Mouse (Mus musculus) lung, embryonic 16.5 days (tissue): Measurements from ENCODE around the gene Myof. TPM values are rescaled to one million over a fixed set of nuclear protein-coding genes. Genes with fewer than 3 reads are reported as not detected.

Experiments
- ATAC-seq: fragments of 200-750 bp; cut with Nextera tagmentation; 2 replicates; pipeline ENCODE4 v1.8.0; 2017; ENCODE audit warnings: low read depth, mild to moderate bottlenecking, moderate library complexity
- H3K27ac ChIP-seq: fragments of 300-500 bp; sonication (generic); 2 replicates; pipeline ENCODE4 v1.5.1; 2014; ENCODE audit warnings: mild to moderate bottlenecking, control low read depth, low read length
- H3K27me3 ChIP-seq: fragments of 300-500 bp; sonication (generic); 2 replicates; pipeline ENCODE4 v1.6.1; 2014; ENCODE audit warnings: low read depth, low read length, mixed read lengths; ENCODE audit not compliant: control insufficient read depth, insufficient read depth
- H3K36me3 ChIP-seq: fragments of 300-500 bp; sonication (generic); 2 replicates; pipeline ENCODE4 v1.6.1; 2014; ENCODE audit warnings: low read length; ENCODE audit not compliant: control insufficient read depth, insufficient read depth
- H3K4me1 ChIP-seq: fragments of 300-500 bp; sonication (generic); replicated peaks from 2 replicates; pipeline ENCODE4 v1.6.1; 2014; ENCODE audit warnings: low read length, mixed read lengths; ENCODE audit not compliant: control insufficient read depth, insufficient read depth
- H3K4me2 ChIP-seq: fragments of 300-500 bp; sonication (generic); 2 replicates; pipeline ENCODE4 v1.6.1; 2014; ENCODE audit warnings: low read depth, low read length, control low read depth
- H3K4me3 ChIP-seq: fragments of 300-500 bp; sonication (generic); 2 replicates; pipeline ENCODE4 v1.5.1; 2014; ENCODE audit warnings: mild to moderate bottlenecking, low read length, control low read depth
- H3K9ac ChIP-seq: fragments of 300-500 bp; sonication (generic); 2 replicates; pipeline ENCODE4 v1.6.1; 2014; ENCODE audit warnings: low read length, control low read depth
- H3K9me3 ChIP-seq: fragments of 300-500 bp; sonication (generic); 2 replicates; pipeline ENCODE4 v1.6.1; 2016; ENCODE audit warnings: low read length; ENCODE audit not compliant: control insufficient read depth
- WGBS: fragments of 180-500 bp; shearing (Covaris S2); extraction: QIAGEN DNeasy Blood & Tissue Kit; methylation state at CpG from one replicate; pipeline ENCODE4 v1.1.7; 2014; 5-methylcytosine and 5-hydroxymethylcytosine counted together
- polyA plus RNA-seq: library from polyadenylated mRNA; unstranded; fragments of >200 nt; fragmentation: Nextera tagmentation; extraction: Ambion mirVana; gene quantifications from 2 replicates; pipeline ENCODE4 v1.2.1, GENCODE M21; 2015

The Myof gene
- polyA plus RNA-seq, 1 experiment from 2014 or later, result 32.3 TPM

DNA sequence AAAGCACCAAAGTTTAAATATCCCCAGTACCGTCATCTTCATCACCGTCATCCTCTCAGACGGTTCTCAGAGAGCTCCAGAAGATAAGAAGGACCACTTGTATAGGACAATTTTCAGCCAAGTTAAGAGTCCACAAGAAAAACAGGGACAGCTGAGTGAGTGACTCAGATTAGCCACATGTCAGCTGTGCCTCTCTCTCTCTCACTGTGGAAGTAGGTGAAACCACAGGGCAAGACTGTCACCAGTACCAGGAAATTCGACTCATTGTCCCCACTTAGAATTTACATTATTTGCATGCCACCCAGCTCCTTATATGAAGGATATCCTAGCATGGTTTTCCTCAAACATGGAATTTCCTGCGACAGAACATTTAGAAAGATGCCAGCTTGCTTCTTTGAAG lies 88.6 kb downstream of the Myof start:
- Histone ChIP-seq H3K9ac (no peak overlapping the region), H3K36me3 (peaks cover 12% of the 10 kb centered on the region)
- no peak for ATAC-seq

DNA sequence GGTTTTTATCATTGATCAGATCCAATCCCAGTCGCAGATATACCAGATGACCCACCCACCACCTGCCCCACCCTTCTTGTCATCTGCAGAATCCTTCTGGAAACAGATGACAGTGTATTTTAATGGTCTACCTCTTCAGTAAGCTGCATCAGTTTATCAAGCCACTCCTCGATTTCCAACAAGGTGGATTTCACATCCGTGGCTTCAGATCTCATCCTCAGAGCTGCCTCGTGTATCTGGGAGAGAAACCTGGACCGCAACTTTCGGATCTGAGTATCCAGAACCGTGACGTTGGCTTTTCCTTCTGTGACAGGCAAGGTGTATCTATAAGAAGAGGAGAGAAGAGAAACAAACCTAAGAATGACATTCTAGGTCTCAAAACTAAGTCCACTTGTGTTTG lies 89.1 kb downstream of the Myof start:
- no peak overlapping the region for H3K9ac ChIP-seq
- no peaks in the 10 kb centered on the region for H3K9me3 ChIP-seq
- no peaks in the 10 kb centered on the region for H3K27me3 ChIP-seq
- peaks cover 8% of the 10 kb centered on the region for H3K36me3 ChIP-seq
- ATAC-seq, result no peak
- H3K4me3 ChIP-seq, result no peak overlapping the region
- peaks cover 7% of the 10 kb centered on the region; the same call in 1 of the 2 replicates for H3K4me1 ChIP-seq
- H3K4me2 ChIP-seq, result no peak overlapping the region
- WGBS, result 84% methylated on average over 8 of the region's 8 CpGs
- H3K27ac ChIP-seq, result no peak overlapping the region

More for the DNA sequence above, 88.6 kb downstream of the Myof start:
- H3K4me1 ChIP-seq, result peaks cover 7% of the 10 kb centered on the region; the same call in 1 of the 2 replicates
- H3K27me3 ChIP-seq, result no peaks in the 10 kb centered on the region
- no peak overlapping the region for H3K27ac ChIP-seq
- 70% methylated on average over 5 of the region's 5 CpGs for WGBS
- no peak overlapping the region for H3K4me2 ChIP-seq
- no peaks in the 10 kb centered on the region for H3K9me3 ChIP-seq
- no peak overlapping the region for H3K4me3 ChIP-seq

DNA sequence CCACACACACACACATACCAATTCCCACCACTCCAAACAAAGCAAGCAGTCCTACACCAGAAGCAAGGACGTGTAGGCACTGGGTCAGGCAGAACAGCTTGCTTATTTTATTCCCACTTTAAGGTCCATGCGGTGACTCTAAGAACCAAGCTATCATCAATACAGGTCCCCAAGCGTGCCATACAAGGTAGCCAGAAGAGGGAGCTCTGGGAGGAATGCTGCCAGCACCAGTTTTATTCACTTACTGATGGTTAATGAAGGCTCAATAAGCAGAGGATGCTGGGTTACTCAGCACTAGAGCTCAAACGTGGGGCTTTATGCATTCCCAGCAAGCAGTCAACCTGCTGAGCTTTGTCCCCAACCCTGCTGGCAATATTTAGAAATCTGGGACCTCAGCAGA lies 96.7 kb downstream of the Myof start:
- no peak overlapping the region for H3K4me3 ChIP-seq
- H3K4me2 ChIP-seq, result no peak overlapping the region
- H3K9me3 ChIP-seq, result no peaks in the 10 kb centered on the region
- H3K36me3 ChIP-seq, result peaks cover 9% of the 10 kb centered on the region
- no peak overlapping the region for H3K9ac ChIP-seq
- H3K4me1 ChIP-seq, result no peaks in the 10 kb centered on the region
- WGBS, result 14% methylated on average over 4 of the region's 4 CpGs
- H3K27ac ChIP-seq, result no peak overlapping the region
- ATAC-seq, result no peak
- no peaks in the 10 kb centered on the region for H3K27me3 ChIP-seq

DNA sequence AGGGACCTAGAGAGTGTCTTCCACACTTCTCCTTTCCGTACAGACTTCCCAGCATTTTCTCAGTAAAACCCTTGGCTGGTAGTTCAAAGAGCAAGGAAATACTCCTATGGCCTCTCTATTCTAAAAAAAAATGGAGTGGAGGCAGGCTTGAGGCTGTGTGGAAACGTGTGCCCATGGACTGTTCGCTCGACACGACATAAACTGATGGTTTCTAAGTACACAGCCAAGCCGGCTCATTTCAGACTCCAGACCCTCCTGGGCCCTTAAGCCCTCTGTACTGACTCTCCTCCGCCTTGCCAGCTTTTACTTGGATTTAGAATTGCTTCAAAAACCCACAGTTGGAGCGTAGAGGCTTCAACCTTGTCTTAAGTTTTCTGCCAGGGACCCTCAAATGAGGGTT lies 97.3 kb downstream of the Myof start:
- Histone ChIP-seq H3K4me2 (no peak overlapping the region), H3K36me3 (peaks cover 11% of the 10 kb centered on the region), H3K27ac (no peak overlapping the region), H3K27me3 (no peaks in the 10 kb centered on the region), H3K4me3 (no peak overlapping the region), H3K4me1 (no peaks in the 10 kb centered on the region), H3K9me3 (no peaks in the 10 kb centered on the region), H3K9ac (no peak overlapping the region)
- ATAC-seq, result no peak
- 58% methylated on average over 8 of the region's 8 CpGs for WGBS

DNA sequence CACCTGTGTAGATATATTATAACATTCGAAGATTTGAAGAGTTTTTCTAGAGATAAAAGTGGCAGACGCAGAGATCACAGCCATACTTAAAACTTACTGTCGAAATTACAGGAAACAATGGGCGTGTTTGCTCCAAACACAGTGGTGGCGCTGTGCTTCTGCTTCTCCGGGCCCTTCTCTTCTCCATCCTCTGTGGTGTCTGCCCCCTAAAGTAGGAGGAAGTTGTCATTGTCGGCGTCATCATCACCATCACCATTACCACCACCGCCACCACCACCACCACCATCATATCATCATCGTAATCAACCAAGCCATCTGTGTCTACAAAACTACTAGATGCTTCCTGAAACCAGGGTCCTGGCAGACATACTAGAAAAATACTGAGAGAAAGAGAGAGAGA lies 104.2 kb downstream of the Myof start:
- no peaks in the 10 kb centered on the region for H3K9me3 ChIP-seq
- H3K36me3 ChIP-seq, result peaks cover 22% of the 10 kb centered on the region
- no peaks in the 10 kb centered on the region for H3K27me3 ChIP-seq
- no peak overlapping the region for H3K27ac ChIP-seq
- no peak overlapping the region for H3K4me2 ChIP-seq
- H3K9ac ChIP-seq, result no peak overlapping the region
- no peak overlapping the region for H3K4me3 ChIP-seq
- ATAC-seq, result no peak
- no peaks in the 10 kb centered on the region for H3K4me1 ChIP-seq
- WGBS, result 74% methylated on average over 10 of the region's 10 CpGs

DNA sequence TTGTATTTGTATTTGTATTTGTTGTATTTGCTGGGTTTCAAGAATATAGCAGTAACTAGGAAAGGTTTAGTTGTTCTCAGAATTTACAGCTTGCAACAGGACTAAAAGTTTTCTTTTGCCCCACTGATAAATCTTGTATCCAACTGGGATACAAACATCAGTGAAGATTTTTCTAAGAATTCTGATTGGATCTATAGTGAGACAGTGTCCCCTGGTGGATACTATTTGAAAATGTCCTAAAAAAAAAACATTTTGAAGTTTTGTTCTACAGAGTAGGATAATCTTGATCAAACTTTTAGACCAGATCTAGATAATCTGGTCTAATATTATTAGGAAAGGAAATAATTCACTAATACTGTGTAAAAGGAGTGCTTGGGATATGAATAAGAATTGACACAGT lies 106.3 kb downstream of the Myof start:
- Histone ChIP-seq H3K9ac (no peak overlapping the region), H3K36me3 (peaks cover 22% of the 10 kb centered on the region), H3K9me3 (no peaks in the 10 kb centered on the region), H3K4me3 (no peak overlapping the region), H3K4me1 (no peaks in the 10 kb centered on the region), H3K4me2 (no peak overlapping the region), H3K27ac (no peak overlapping the region), H3K27me3 (no peaks in the 10 kb centered on the region)
- no peak for ATAC-seq

DNA sequence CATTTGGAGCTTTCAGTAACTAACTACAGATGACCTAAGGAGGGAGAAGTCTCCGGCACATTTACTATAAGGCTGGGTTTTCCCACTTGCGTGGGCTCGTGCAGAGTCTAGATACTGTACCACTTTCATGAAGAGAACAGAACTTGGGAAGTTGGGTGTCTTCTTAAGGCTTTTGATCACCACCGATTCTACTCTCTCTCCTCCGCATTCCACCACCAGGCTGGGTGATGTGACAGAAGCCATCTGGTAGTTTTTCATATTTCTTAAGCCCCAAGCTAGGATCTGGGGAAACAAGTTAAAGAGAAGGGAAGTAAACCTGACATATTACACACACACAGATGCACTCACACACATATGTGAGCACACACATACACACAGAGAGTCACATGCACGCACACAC lies 108.7 kb downstream of the Myof start:
- Histone ChIP-seq H3K27me3 (no peaks in the 10 kb centered on the region), H3K4me2 (no peak overlapping the region), H3K4me3 (no peak overlapping the region), H3K27ac (no peak overlapping the region), H3K4me1 (no peaks in the 10 kb centered on the region), H3K9me3 (no peaks in the 10 kb centered on the region), H3K9ac (no peak overlapping the region), H3K36me3 (peaks cover 13% of the 10 kb centered on the region)
- no peak for ATAC-seq
- 80% methylated on average over 6 of the region's 6 CpGs for WGBS

DNA sequence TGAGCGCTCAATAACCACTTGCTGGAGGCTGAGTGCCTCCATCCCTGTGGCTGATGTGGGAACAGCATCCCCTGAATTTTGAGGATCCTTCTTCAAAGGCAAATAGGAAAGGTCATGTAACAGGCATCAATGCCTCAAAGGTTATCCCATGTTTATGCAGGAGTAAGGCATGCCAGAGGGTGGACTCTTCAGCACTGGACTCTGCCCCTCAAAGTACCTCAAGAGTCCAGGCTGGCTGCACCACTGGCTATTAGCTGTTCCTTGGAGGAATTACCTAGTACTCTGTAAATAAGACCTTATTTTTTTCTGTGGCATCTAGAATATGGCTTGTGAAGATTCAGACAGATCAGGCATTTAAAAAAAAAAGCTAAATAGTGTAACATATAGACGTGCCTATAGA lies 111.2 kb downstream of the Myof start:
- 87% methylated on average over 2 of the region's 2 CpGs for WGBS
- Histone ChIP-seq H3K9me3 (no peaks in the 10 kb centered on the region), H3K9ac (no peak overlapping the region), H3K4me1 (no peaks in the 10 kb centered on the region), H3K4me3 (no peak overlapping the region), H3K27ac (no peak overlapping the region), H3K4me2 (no peak overlapping the region), H3K27me3 (no peaks in the 10 kb centered on the region), H3K36me3 (peaks cover 10% of the 10 kb centered on the region)
- ATAC-seq, result no peak

DNA sequence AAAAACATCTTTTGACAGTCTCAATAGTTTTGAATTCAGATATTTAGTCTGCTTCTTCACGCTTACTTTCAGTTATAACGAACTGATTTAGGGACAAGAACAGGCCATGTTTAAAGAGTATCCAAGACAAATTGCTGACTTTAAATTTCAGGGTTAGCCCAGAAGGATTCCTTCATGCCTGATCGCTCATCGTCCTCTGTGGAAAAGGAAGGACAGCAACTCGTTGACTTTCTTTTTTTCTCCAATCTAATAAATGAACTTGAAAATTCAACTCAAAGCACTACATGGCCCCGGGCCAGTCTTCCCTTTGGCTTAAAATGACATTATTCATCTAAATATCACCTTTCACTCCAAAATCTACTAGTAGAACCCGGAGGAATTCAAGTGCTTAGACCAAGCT lies 115.5 kb downstream of the Myof start:
- Histone ChIP-seq H3K36me3 (peaks cover 3% of the 10 kb centered on the region), H3K4me2 (no peak overlapping the region), H3K4me3 (no peak overlapping the region), H3K27ac (no peak overlapping the region), H3K9me3 (no peaks in the 10 kb centered on the region), H3K4me1 (no peaks in the 10 kb centered on the region), H3K27me3 (no peaks in the 10 kb centered on the region), H3K9ac (no peak overlapping the region)
- ATAC-seq, result no peak
- 89% methylated on average over 7 of the region's 7 CpGs for WGBS

DNA sequence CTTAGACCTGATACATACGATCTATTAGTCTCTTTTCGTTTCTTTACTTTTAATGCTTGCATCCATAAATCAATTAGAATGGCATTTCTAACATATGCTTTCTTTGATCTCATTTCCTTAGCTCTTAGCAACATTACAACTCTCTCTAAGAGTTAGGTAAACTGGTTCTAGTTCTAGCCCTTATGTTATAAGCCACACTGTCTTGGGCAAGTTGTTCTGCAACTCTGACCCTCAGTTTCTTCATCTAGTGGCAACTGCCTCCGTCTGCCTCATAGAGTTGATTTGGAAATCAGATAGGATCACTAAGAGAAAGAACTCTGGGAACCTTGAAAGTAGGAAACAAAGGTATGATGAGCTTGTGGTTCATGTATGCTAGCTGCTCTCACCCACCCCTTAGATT lies 118.1 kb downstream of the Myof start:
- no peak for ATAC-seq
- Histone ChIP-seq H3K9me3 (no peaks in the 10 kb centered on the region), H3K27me3 (no peaks in the 10 kb centered on the region), H3K4me1 (no peaks in the 10 kb centered on the region), H3K9ac (no peak overlapping the region), H3K27ac (no peak overlapping the region), H3K36me3 (peaks cover 10% of the 10 kb centered on the region), H3K4me2 (no peak overlapping the region), H3K4me3 (no peak overlapping the region)
- WGBS, result 78% methylated on average over 3 of the region's 3 CpGs
